Mouse (Mus musculus) urinary bladder, postnatal 14 days (tissue): Measurements from ENCODE around the gene Kdm1a.

Experiments used
- DNase-seq: peaks from one replicate; pipeline ENCODE4 v3.0.0; 2021; ENCODE audit warnings: low spot score

The Kdm1a gene

GRCm38 (mm10) chr4:136602568-136602967 lies at the start of gene Kdm1a:
Gene Kdm1a, minus strand, starts transcription at chr4:136602723.
- peak; percentile 96 for DNase-seq

DNA sequence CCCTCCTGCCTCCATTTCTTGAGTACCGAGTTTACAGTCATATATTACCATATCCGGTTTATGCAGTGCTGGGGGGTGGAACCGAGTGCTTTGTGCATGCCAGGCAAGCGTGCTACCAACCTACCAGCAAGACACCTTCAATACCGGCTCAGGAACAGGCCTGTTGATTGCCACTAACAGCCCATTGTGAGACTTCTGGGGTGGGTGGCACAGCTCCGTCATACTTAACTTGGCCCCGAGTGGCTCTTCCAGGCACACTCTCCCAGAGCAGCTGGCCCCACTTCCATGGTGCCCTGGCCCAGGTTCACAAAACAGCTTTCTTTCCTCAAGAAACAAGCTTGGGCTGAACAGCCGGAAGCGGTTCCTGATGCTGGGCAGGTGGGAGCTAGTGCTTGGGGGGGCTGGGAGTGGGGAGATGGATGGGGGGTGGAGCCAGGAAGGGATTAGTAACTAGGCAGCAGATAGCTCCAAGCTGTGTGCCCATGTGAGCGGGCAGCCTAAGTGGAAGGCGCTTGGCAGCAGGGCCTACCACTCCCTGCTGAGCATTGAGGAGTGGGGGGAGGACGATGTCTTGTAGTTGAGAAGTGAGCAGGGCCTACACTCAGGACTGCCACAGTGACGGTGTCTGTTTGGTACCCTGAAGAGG lies 49.5 kb upstream of the Kdm1a start:
- DNase-seq: no peak

DNA sequence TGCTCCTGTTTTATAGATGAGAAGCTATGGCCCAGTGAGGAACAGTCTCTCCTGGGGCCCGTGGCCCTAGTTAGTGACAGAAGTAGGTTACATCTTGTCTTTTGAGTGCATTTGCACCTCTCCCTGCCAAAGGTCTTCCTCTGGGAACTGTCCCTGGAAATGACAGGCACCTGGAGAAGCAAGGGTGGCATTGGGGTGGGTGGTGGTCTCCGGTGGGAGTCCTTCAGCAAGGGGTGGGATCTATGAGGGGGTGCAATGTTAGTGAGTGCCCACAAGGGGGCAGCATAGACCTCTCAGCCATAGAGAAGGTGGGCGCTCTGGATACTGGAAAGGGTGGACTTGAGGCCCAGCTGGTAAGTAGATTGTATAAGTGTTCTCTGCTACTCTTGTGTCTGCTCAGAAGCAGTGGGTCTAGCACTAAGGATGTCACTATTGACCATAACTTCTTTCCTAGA lies 48.9 kb upstream of the Kdm1a start:
- DNase-seq: no peak

DNA sequence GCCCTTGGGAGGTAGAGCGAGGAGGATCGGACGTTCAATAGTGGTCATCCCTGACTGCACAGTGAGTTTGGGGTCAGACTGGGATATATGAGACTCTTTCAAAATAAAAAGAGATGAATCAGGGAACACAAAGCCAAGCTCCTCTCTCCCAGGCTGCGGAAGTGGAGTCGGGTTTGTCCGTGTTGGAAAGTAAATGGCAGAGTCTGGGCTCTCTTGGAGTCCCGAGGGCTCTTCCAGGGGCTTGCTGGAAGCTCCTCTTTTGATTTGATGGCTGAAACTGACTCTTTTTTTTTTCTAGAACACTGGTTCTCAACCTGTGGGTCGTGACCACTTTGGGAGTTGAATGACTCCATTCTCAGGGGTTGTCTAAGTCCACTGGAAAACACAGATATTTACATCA lies 47.7 kb upstream of the Kdm1a start:
- no peak for DNase-seq

DNA sequence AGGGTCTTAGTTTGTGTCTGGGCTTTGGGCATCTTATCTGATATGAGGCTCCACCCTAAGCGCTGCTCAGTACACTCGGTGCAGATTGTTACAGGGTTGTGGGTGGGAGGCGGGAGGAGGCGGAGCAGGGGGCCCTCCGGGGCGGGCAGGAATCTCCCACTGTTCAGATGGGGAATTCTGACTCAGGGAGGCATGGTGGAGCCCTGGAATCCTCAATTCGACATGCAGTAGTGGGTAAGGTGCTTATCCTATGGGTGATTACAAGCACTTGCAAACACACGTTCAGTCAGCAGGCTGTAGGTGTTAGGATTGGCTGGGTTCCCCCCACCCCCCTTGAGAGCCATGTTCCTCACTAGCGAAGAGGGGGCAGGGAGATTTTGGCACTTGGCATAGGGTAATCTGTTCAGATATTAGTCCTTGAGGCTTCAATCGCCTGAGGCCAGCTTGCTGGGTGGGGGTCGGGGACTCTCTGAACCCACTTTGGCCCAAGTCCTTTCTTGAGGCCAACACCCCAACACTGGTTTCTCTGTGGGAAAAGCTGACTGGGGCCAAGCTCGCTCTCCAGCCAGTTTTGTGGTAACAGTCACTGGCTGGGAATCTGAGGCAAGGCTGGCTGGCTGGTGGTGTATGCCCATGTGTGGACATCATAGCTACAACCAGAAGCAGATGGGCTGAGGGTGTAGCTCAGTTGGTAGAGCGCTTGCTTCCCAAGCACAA lies 47.1 kb upstream of the Kdm1a start:
- no peak for DNase-seq

- peak; percentile 88 for DNase-seq
Measured at GRCm38 (mm10) chr4:136648922-136649479, 46.5 kb upstream of the Kdm1a start.

DNA sequence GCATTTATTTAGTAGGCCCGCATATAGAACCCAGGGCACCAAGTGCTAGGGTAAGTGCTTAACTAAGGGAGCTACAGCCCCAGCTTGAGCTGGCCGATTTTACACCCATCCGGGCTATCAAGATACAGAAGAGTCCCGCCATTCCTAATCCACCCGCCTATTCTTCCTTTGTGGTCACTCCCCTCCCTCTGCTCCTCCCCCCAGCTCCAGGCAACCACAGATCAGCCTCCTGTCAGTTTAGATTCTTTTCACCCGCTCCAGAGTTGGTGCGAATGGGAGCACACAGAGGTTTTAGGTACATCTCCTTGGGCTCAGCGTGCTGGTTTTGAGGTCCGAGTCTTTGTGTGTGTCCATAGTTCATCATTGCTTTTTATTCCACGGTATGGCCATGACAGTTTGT lies 36.4 kb upstream of the Kdm1a start:
- DNase-seq: no peak

DNA sequence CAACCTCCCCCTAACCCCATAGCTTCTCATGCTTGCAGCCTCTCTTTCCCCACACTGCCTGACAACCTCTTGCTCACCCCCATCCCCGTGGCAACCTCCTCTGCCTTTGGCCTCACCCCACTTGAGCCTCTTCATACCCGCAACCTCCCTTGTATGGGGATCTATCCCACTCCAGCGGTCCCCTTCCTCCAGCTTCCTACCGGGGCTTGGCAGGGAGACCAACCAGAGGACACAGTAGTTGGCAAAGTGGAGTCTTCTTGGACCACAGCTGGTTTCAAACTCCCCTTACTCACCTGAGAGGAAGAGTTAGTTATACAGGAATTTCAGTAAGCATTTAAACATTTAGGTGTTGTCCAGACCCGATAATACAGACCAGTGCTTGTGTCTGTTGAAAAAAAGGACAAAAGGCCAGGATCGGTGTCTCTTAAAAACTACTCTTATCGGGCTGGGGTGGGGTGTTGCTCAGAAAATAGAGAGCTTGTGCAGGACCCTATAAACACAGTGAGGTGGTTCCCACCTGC lies 35.8 kb upstream of the Kdm1a start:
- no peak for DNase-seq

DNA sequence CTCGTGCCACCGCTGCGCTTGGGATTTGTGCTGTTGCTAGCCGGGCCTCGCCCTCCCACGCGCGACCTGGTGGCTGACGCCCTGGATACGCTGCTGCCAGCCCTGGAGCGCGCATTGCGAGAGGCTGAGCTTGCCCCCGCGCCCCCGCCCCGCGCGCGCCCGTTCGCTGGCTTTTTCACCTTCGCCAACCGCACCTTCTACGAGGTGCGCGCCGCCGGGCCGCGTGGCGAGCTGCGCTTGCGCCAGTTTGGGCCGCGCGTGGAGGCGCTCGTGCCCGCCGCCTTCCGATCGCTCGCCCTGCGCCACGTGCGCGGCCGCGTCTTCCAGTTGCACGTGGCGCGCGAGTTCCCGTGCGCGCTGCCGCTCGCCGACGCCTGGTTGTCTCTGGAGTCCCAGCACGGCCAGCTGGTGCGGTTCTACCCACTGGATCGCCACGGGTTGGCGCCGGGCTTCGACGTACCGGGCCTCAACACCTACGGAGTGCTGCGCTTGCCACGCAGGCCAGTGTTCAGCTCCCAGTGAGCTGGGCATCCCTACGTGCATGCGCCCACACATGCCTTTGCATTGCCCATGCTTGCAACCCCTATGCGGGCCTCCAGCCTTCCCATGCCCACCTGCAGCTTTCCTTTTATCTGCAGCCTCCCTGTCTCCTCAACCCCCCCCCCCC lies 35.2 kb upstream of the Kdm1a start:
- DNase-seq: peak; percentile 24

DNA sequence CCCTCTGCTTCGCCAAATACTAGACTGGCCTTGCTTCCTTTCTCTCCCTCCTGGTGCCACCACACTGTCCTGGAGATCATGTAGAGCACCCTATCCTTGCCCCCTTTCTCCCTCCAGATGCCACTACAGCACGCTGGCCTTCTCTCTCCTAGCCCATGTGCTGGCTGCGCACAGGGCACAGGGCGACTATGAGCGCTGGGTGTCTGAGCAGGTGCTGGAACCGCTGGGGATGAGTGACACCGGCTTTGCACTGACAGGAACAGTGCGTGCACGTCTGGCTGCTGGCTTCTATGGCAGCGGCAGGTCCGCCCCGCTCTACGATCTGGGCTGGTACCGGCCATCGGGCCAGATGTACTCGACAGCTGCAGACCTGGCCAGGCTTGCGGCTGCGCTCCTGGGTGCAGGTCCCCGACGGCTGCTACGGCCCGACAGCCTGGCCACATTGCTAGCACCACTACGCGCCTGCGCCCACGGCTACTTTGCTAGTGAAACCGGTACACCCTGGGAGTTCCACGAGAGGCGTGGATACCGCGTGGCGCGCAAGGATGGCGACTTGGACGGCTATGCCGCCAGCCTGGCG lies 34.5 kb upstream of the Kdm1a start:
- no peak for DNase-seq

- no peak for DNase-seq
Measured at GRCm38 (mm10) chr4:136636511-136636910, 34.0 kb upstream of the Kdm1a start.

GRCm38 (mm10) chr4:136635995-136636394 lies 33.5 kb upstream of the Kdm1a start:
- no peak for DNase-seq

DNA sequence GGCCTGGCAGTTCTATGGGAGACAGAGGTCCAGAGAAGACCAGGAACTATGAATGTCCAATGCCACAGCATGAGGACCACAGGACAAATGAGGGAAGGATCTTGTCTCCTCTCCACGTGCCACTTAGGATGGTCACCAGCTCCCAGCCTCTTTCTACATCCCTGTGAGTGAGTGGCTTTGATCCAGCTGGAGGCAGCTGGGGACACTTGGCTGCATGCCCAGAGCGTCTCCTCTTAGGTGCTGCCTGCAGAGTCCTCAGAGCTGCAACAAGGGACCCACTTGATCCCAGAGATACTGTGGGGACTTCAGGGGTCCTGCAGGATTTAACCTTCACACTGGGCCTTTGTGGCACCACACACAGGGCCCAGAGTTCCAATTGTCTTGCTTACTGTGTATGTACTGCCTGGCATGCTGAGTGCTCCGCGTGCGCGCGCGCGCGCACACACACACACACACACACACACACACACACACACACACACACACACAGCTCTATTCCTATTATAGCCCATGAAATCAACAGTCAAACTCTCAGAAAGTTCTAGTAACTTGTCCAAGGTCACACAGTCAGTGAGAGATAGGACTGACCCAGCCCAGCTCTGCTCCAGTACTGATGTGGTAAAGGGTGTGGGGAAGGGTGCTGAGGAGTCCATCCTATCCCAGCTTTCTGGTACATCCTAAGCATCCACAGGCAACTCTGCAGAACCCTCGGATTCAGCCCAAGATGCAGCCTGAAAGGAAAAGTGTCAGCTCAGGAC lies 28.9 kb upstream of the Kdm1a start:
- no peak for DNase-seq

GRCm38 (mm10) chr4:136626590-136626989 lies 24.1 kb upstream of the Kdm1a start:
- DNase-seq: no peak

GRCm38 (mm10) chr4:136622388-136622787 lies 19.9 kb upstream of the Kdm1a start, which contains the start of gene Lactbl1:
Gene Lactbl1, plus strand, starts transcription at chr4:136622621.
- no peak for DNase-seq

DNA sequence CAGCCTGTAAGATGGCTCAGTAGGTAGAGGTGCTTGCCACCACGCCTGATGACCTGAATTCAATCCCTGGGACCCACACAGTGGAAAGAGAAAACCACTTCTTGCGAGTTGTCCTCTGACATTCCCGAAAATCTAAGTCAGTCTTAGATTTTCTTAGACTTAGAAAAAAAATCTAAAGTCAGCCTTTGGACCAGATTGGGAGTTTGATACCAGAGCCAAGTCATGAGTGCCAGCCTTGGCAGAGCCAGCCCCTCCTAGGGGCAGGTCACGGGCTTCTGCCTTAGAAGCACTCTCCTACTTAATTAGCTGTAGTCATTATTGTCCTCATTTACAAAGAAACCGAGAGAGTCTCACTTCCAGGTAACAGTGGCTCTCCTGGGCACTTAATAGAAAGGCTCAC lies 19.4 kb upstream of the Kdm1a start:
- DNase-seq: no peak

- peak; percentile 38 for DNase-seq
Measured at GRCm38 (mm10) chr4:136621336-136621735, 18.8 kb upstream of the Kdm1a start.

- DNase-seq: no peak
Measured at GRCm38 (mm10) chr4:136613657-136614056, 11.1 kb upstream of the Kdm1a start.

- DNase-seq: peak; percentile 26
Measured at GRCm38 (mm10) chr4:136610387-136610856, 7.9 kb upstream of the Kdm1a start, which contains the start of gene Tex46. Gene Tex46, plus strand, starts transcription at chr4:136610437.

- no peak for DNase-seq
Measured at GRCm38 (mm10) chr4:136605756-136606485, 3.4 kb upstream of the Kdm1a start.
